Mouse (Mus musculus) layer of hippocampus, adult 8-10 months (tissue): Measurements from ENCODE around the gene Lrrc8c. TPM values are rescaled to one million over a fixed set of nuclear protein-coding genes. Genes with fewer than 3 reads are reported as not detected.
A peak's percentile ranks its signal among the peaks of the same experiment; 100 is the strongest.

Source experiments
- DNase-seq, 2 experiments: peaks; one replicate each; pipeline ENCODE4 v3.0.0; 2022; ENCODE audit warnings: low spot score in 2 of 2
- total RNA-seq, 4 experiments: library from RNA; stranded (reverse); gene quantifications; 2 replicates each; pipeline ENCODE4 v1.2.4; 2022

Gene Lrrc8c
- total RNA-seq, 4 experiments from 2014 or later, result 27.1 to 31.0 (median 29.0) TPM

- DNase-seq, result no peak
Measured at GRCm38 (mm10) chr5:105593630-105594029, 74.4 kb downstream of the Lrrc8c start.

DNA sequence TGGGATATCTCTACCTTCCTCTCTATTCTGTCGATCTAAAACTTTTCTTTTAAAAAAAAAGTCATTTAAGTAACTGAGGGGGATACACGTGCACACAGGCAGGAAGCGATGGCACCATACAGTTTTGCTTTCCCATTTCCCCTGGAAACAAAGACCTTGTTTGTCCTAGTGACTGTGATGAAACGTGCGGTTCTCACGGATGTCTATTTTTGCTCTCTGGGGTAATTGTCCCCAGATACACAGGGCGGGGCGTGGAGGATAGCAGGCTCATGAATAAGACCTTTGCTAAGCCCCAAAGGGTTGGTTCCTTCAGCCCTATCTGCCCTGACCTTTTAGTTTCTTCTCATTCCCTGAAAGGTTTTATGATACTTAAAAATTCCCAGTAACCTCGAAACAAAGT, 79.7 kb downstream of the Lrrc8c start:
- DNase-seq, result no peak

DNA sequence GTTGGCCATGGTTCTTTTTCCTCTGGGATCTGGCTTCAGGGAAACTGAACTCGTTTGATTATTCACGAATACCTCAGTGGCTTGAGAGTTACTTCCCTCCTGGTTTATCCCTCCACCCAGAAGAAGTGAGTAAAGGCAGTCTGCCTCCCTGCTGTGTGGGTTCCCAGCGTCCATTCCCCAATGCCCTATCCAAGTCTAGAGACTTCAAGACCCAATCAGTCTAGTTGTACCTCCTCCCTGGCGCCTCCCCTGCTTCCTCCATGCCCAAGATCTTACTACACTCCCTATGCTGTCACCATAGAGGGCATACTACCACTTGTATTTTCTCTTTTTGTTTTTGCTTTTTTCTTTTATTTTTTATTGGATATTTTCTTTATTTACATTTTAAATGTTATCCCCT, 80.1 kb downstream of the Lrrc8c start:
- DNase-seq, result no peak

GRCm38 (mm10) chr5:105600998-105601397, 81.8 kb downstream of the Lrrc8c start:
- no peak for DNase-seq

- DNase-seq, result no peak
Measured at GRCm38 (mm10) chr5:105602585-105602984, 83.4 kb downstream of the Lrrc8c start.

DNA sequence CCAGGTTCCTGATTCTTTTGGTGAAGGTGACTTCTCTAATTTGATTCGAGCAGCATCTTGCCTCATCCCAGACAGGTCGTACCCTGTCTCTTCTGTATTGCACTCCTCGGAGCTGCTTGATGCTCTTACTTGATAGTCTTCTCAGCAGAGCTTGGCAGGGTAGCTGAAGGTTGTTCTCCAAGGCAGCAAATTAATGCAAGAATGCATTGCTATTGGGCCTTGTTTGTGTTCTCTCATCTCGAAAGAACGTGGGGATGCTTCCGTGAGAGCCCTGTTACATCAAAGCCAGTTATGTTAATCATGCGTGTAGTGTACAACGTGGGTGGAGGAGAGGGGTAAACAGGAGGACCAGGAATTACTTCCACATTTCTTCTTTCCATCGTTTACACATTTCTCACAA, 86.5 kb downstream of the Lrrc8c start:
- DNase-seq, result no peak

GRCm38 (mm10) chr5:105609683-105610082, 90.5 kb downstream of the Lrrc8c start:
- DNase-seq, result no peak

- DNase-seq, result no peak
Measured at GRCm38 (mm10) chr5:105613002-105613401, 93.8 kb downstream of the Lrrc8c start.

- no peak for DNase-seq
Measured at GRCm38 (mm10) chr5:105614000-105614399, 94.8 kb downstream of the Lrrc8c start.

DNA sequence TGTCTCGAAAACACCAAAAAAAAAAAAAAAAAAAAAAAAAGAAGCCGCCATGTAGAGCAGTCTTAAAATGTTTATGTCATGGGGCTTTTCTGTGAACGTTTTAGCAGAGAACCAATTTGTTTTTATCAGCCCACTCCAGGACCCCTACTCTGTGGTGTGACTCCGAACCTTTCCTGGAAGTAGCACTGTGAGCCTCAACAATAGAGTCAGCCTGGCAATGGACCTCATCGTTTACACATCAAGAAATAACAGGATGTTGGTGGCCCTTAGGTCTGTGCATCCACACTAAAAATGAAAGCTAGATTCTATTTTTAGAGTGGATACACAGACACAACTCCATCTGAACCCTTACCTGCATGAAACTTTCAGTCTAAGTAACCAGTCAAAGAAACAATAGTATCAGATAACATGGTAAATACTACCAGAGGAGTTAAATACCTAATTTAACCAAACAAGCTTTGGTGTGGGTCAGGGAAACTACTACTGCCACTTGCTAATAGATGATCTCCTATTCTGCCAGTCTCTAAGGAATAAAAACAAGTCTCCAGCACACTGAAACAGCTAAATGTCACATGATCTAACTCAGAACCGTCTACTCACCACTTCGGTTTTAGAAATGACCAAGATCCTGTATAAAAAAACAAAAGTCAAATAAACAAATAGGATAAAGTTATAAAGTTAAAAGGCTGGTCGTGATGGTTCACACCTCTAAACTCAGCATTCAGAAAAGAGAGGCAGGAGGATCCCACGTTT, 95.7 kb downstream of the Lrrc8c start:
- no peak for DNase-seq

DNA sequence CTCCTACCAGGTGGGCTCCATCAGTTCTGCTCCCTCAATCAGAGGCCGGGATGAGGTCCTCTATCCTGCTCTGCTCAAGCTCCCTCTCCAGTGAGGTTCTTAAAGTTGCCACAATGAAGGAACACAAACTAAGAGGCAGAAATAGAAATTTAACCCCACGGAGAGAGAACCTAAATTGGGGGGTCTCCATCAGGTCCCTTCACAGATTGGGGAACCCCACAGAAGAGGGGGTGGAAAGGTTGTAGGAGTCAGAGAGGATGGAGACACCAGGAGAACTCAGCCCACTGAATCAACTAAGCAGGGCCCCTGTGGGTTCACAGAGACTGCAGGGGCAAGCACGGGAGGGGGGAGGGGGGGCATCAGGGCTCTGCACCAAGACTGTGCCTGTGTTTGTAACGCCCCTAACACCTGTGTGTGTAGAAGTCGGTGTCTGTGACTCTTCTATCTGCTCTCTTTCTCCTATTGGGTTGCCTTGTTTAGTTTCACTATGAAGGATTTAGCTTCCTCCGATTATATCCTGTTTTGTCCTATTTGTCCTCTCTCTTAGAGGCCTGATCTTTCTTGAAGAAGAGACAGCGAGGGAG, 96.8 kb downstream of the Lrrc8c start:
- no peak for DNase-seq

DNA sequence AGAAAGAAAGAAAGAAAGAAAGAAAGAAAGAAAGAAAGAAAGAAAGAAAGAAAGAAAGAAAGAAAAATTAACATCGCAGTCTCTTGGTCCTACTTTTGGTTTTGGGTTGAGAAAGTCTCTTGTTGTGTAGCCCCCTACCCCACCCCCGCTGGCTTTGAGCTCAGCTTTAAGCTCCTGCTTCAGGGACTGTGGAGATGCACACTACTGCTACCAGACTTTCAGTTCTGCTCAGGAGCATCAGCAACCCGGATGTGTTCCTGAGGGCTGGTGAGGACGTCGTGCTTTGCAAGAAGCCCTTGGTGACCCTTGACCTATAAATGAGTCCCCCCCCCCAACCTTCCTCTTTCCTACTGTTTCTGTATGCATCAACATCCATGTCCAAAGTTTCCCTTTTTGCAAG, 97.3 kb downstream of the Lrrc8c start:
- DNase-seq, result no peak

- DNase-seq, result no peak
Measured at GRCm38 (mm10) chr5:105618510-105618909, 99.3 kb downstream of the Lrrc8c start.

- no peak for DNase-seq
Measured at GRCm38 (mm10) chr5:105619666-105620065, 100.5 kb downstream of the Lrrc8c start.

DNA sequence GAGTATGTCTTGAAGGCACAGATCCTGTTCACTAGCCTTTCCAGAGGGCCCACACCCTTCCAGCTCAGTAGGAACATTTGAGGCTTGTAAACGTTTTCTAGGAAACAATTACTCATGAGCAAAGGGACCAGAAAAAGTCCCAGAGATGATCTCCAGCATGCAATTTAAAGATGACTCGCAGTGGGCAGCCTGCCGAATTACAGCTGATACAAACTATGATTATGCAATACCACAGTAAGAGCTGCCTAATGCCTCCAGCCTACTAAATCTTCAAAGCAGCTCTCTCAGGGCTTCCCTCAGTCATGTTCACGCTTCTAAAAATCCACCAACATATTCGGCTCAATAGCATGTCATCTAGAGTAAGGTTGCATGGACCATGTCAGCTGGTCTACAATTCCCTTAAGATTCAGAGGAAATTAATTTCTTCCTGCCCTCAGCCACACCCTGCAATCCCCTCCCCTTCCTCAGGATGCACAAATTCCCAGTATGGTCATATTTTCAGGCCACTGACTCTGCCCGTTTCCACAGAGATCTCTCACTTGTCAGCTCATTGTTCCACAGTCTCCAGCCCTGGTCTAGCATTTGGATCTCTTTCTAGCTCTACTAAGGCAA, 101.4 kb downstream of the Lrrc8c start:
- peak; percentile 53 to 71 for DNase-seq

- DNase-seq, result no peak
Measured at GRCm38 (mm10) chr5:105623074-105623713, 104.0 kb downstream of the Lrrc8c start.

- DNase-seq, result no peak
Measured at GRCm38 (mm10) chr5:105624257-105624656, 105.1 kb downstream of the Lrrc8c start.

DNA sequence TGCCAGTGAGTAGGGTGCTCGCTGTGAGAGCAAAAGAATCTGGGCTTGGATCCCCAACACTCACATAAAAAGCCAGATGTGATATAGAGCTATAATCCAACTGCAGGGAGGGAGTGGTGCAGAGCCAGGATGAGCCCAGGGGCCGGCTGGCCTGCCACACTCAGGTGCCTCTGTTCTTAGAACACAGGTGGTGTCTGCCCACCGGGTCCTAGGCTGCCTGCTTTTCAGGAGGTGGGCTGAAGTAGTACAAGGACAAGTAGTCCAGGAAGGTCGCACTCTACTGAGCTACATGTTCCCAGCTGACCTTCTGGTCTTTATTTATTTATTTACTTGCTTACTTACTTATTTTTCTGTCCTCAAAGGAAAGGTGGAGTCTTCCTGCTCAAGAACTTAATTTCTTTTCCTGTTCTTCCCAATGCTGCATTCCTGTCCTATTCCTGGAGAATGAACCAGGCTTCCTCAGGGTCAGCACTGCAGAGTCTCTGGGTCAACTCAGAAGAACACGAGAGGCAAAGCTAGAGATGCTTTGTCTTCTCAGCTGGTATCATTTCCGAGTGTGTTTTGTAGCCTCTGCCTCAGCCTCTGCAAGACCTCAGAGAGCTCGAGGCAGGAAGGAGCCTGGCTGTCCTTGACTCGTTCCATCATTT, 106.4 kb downstream of the Lrrc8c start:
- DNase-seq, result no peak

GRCm38 (mm10) chr5:105626355-105626754, 107.2 kb downstream of the Lrrc8c start:
- DNase-seq, result no peak

DNA sequence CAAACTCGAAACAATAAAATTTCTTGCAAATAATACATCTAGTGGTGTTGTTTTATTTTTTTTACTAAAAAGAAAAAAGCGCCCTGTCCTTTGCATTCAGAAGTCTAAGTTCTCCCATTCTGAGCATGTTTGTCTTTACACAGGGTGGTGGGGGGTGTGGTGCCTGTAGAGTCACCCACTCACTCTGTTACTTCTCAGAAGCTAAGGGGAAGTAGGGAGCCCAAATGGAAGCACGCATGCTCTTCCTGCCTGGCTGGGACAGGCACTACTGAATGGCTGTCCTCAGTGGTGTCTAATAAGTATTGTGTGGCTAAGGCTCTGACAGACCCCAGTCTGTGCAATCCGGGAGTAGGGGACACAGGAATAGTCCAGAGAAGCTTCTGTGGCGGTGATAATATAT, 107.9 kb downstream of the Lrrc8c start:
- no peak for DNase-seq

- no peak for DNase-seq
Measured at GRCm38 (mm10) chr5:105629955-105630354, 110.8 kb downstream of the Lrrc8c start.

DNA sequence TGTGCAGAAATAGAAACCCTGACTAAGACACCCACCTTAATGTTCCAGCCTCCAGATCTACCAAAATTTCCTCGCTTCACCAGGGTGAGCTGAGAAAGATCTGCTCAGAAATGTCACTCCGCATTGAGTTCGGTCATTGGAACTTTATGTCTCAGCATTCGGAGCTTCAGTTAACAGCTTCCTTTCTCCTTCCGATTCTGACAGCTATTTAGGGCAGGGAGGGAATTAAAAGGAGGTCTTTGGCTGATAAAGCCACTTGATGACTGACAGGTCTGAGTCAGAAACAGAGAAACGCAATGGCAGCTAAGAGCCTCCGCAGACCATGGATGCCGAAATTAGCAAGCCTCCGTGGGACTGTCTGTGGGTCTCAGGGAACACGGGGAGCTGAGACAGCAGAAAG, 112.9 kb downstream of the Lrrc8c start:
- DNase-seq, result no peak
